Mouse (Mus musculus) cerebellum, adult 11 months (tissue): ENCODE results near the gene Gm6377.

Experiments
- DNase-seq: peaks from one replicate; pipeline ENCODE4 v3.0.0; 2022

Gm6377 gene

DNA sequence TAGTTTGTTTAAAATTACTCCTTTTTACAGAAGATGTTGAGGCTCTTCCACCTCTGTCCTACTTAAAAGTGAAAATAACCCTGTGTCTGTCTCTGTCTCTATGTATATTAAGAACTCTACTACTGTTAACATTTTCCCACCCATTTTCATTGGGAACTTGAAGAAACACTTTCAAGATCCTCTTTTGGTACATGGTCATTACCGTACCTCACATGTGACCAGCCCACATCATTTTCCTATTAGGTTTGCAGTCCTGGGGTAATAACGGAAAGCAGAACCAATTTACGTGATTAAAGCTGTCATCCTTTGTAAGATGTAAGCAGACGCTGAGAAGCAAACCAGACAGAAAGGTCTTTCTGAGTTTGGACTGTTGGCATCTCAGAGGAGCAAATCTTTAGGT, at the start of gene Gm6377:
Gene Gm6377 (plus strand): TSS at position 289 of the 400 bp plus-strand sequence.
- DNase-seq = no peak

DNA sequence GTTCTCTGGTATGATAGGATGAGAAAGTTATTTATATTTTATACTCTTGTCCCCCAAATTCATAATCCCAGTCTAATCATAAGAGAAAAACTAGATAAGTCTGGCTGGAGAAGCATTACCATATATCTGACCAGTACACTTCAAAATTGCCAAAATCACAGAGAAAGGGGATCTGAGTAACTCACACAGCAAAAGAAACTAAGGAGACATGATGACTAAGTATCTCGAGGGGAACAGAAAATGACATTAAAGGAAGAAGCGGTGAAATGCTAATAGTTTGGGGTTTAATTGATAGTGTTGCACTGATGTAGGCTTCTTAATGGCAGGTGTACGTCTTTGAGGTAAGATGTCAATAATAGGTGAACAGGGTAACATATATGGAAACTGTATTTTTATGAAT, 49.4 kb upstream of the Gm6377 start:
- DNase-seq = no peak

DNA sequence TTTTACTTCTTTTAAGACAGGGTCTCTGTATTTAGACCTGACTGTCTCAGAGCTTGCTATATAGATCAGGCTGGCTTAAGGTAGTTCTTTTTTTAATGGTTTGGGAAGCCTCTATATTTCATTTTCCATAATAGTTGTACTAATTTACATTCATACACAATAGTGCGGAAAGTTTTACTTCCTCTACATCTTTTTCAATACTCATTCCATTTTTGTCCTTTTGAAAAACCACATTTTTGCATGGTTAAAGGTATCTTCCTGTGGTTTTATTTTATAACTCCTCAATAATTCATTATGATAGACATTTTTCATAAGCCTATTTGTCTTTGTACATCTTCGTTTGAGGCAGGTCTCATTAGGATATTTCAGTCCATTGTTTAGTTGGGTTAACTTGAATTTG, 45.3 kb upstream of the Gm6377 start:
- DNase-seq = no peak

DNA sequence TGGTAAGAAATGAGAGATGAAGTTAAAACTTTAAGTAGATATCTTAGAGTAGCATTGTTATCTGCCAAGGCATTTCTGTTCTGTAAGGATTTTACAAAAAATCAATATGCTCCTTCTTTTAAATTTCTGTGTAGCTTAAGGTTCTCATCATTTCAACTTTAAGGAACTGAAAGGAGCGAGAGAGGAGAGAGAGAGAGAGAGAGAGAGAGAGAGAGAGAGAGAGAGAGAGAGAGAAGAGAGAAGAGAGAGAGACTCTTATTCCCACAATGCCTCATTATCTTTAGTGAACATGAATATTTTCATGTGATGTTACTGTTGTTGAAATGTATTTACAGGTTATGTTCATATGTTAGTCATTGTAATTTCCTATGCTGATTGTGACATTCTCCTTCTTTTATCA, 36.2 kb upstream of the Gm6377 start:
- no peak for DNase-seq

DNA sequence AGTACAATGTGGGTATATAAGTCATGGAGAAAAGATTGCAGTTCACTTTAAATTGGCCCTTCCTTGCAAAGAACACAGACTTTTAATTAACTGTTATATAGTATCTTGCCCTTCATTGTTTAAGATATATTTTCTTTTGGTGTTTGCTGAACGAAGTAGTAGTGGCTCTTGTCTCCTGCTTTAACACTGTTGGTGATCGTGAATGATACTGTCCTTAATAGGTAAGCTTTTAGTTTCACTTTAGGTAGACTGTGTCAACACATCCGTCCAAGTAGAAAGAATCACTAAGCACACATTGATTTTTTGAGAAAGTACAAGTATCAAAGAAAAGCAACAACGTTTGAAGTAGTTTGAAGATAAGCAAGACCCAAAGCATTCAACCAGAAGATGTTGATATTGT, 35.7 kb upstream of the Gm6377 start:
- DNase-seq = no peak

DNA sequence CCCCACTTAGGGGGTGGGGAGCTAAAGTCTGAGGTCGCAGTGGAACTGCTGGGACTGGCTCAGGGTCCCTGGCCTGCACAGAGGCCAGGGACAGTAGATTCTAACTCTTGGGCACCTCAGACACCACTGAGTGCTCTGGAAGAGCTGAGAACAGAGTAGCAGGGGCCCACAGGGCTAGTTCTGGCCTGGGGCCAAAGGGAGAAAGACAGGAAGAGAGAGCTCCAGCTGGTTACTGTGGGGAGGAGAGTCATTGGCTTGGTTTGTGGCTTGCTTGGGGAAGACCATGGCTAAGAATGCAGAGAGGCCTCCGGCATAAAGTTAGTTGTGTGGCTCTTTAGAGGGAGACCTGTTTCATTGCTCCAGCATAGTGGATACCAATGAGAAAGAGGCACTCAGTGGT, 21.5 kb upstream of the Gm6377 start:
- no peak for DNase-seq

DNA sequence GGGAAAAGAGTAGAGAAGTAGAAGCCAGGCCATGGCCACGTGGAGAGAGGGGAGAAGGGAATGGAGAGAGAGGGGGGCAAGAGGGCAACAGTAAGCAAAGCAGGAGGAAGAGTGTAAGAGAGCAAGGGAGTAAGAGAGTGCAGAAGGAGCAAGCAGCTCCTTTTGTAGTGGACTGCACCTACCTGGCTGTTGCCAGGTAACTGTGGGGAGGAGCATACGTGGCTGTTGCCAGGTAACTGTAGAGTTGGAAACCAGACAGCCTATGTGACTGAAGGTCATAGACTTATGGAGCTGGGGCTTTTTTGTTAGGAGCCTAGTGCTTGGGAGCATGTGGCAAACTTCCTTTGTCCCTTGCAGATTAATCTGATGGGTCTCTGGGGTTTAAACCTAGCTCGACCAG, 21.1 kb upstream of the Gm6377 start:
- DNase-seq = no peak

DNA sequence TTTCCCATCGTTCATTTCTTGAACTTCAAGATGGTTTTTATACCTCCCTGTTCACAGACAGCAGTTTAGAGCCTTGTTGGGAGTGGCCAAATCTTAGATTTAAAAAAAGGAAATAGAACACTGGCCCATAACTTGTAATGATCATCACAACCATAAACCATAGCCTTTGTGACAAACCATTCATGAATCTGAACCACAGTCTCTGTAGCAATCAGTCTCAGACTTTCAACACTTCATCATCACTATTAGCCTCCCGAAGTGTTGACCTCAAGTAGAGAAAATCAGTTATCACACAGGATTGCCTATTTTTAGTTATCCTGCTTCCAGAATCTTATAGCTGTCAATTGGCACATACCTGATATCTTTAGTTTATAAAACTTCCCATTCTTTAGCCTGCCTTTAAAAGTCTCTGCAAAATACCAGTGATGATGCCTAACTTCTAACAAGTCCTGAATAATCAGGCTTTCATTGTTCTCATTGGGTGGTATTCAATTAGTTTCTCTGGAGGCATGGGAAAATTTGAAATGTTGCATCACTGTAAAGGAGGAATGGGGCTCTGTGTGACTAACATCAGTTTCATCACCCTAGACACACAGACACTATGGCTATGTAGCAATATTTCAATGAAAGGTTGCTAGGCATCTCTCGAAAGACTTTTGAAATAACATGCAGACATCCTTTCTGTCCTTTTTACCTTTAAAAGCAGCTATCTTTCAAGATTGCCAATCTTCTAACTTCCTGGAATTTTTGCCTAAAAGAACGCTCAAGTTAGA, 11.7 kb upstream of the Gm6377 start:
- no peak for DNase-seq

DNA sequence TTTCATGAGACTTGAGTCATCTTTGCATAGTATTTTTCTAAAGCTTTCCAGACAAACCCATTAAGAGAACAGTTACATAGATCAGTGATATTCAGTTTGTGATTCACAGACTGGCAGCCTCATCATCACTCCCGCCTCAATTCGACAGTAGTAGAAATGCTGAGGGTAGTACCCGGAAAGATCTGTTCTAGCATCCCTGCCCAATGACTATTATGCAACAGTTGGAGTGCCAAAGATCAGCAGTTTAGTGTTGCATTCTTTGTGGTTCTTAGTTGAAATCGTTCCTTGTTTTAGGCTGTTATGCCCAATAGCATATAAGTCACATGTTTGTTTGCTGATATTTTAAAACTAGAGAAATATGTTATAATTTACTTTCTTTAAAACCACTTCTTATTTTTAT, 6.9 kb upstream of the Gm6377 start:
- DNase-seq = no peak

DNA sequence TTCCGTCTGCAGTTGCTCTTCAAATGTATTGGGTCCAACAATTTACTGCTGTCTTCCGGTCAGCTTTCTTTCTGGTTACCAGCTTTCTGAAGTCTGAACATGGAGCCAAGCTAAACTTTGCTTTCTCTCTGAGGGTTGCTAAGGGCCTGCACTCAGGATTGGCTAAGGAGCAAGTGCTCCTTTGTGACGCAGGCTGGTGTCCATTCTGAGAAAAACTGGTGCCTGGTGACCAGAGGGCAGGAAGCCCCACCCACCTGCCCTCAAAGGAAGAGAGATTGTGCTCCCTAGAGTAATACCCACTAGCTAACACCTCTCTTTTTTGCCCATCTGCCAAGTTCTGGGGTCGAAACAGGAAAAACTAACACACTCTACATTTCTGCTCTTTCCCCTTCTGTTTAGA, 5.6 kb upstream of the Gm6377 start:
- no peak for DNase-seq

DNA sequence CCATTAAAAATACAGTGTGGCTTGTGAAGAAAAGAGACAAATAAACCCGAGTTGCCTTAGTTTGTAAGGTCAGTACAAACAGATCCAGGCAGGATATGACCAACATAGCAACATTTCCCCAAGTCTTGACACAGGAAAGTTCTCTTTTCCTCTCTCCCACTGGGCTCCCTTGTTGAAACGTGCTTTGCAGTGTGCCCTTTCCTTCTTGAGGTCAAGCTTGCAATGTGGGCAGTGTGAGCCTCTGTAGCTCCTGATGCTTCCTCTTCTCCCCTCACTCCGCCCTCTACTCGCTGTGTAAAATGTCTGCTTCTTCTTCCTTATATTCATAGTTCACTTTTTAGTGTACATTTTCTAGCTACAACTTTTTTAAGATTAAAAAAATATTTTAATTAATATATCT, 5.1 kb upstream of the Gm6377 start:
- DNase-seq = no peak

DNA sequence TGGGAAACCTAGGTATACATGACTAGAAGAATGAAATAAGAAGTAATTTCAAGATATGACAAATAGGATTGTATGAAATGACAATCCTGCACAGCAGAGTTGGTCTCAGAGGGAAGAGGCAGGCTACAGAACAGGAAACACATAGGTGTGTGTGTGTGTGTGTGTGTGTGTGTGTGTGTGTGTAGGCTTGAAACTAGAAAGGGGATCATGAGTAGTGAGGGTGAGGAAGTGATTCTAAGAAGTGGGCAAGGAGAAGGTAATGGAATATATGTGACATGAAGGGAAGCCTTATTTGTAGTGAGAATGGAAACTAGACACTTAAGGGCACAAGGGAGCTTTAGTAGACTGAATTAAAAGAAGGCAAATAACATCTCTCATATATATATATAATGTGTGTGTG, 11.3 kb downstream of the Gm6377 start:
- DNase-seq = no peak

DNA sequence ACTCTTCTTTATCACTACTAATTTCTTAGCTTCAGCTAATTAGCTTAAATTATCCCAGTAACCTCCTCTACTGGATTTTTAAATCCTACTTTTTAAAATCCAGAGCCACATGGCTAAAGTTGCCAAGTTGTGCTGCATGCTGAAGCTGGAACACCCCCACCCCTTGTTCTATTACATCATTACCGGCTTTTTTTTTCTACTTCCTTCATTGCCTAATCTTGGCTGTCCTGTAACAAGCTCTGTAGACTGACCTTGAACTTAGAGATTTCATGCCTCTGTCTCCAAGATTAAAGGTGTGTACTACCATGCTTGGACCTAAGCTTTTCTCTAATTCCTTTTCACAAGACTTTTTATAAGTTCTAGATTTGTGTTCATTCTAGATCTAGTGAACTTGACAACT, 32.2 kb downstream of the Gm6377 start:
- no peak for DNase-seq

DNA sequence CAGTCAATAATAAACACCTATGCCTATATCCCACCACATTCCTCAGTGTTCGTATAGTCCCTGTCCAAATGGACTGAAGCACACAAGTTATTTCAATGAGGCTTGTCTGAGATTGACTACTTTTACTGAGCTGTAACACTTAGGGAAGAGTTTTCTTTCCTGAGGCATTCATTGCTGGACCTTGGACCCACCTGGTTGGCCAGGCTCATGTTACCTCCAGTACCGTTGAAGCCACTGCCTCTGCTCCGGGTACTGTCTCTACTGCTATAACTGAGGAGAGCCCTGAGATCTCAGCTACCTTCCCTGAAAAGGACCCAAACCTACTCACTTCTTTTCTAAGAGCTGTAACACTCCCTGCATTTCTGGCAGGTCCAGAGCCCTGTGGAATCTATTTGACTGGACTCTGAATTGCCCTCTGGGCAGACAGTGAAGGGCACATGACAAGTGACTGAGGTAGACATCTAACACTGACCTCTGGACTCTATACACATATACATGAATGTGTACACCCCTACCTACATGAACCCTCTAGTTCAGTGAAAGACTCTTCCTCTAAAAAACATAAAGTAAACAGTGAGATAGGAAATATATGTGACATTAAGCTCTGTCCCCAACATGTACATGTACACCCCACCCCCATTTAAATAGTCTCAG, 39.0 kb downstream of the Gm6377 start:
- DNase-seq = no peak

DNA sequence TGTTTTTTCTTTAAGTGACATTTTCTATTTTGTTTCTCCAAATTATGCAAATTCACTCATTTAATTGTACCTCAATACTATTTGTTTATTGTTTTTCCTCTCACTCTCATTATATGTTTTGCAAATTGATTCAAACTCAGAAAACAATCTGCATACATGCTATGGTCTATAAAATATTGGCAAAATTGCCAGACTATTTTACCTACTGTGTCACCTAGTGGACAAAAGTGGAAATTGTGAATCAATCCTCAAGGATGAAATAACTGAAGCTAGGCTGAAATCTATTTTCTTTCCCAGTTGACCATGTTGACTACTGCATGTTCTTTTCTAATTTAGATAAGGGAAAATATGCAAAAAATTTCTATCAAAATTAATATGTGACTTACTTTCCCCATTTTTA, 41.6 kb downstream of the Gm6377 start:
- DNase-seq = no peak
